Mouse (Mus musculus): Measurements from ENCODE around the gene Ablim1.
A peak's percentile ranks its signal among the peaks of the same experiment; 100 is the strongest.

The Ablim1 gene

DNA sequence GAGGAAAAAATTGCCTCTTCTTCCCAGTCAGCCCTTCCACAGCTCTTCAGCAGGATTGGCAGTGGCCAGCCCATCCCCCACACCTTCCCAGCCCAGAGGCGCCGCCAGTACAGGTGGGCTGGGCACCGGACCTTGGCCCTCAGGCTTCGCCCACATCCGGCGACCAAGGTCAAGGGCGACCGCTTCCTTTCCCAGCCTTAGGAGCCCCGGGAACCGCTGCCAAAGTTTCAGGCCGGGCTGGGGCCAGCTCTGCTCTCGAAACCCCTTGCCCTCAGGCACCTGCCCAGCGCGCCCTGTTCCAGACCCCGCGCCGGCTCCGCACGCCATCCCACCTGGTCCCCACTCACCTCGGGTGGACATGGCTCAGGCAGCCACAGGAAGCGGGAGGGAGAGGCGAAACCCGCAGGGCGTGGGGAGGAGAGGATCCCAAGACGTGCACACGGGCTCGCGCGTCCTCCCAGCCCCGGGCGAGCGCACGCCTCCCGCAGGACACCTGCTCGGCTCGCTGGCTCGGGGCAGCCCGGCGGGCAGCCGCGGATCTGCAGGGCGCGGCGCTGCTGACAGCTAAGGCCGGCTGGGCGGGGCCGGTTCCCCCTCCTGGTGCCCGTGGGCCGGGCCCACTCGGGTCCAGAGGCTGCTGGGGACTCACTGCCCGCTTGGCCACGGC lies at the start of gene Ablim1:
TSS of gene Ablim1 (minus strand) at position 574 of the 667 bp plus-strand sequence.
- DNase-seq (ENCODE audit: low spot score in 2 of 2): peak in 1 of 2 experiments; percentile 37

DNA sequence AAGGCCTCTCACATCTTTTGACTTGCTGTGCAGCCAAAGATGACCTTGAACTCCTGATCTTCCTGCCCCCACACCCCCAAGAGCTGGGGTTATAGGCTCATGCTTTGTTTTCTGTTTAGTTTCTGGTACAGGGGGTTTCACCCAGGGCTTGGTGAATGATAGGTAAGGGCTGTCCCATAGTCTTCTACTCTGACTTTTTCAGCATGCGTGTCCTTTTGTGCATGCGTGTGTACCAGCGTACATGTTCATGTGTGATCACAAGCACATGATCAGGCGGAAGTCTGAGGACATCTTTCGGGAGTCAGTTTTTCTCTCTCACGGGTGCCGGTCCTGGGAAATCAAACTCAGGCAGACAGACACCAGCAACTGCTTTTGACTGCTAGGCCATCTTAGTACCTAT lies 48.8 kb upstream of the Ablim1 start:
- DNase-seq (ENCODE audit: low spot score in 2 of 2): no peak

DNA sequence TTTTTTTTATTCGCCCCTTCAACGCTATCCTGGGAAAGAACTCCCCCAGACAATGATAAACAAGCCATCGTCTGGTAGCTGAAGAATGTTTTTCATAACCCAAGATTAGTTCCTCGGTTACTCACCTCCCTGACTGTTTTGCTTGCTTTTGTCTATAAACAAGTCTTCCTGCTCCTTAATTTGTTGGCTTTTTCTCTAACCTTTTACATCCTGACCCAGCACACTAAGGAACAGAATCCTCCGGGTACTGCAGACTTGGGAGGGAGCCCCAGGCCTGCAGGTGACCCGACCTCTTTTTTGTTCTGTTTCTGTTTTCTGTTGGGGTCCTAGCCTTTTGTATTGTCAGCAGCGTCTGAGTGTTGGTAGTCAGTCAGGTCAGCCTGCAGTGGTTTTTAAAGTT lies 48.4 kb upstream of the Ablim1 start:
- no peak for DNase-seq (ENCODE audit: low spot score in 2 of 2)

DNA sequence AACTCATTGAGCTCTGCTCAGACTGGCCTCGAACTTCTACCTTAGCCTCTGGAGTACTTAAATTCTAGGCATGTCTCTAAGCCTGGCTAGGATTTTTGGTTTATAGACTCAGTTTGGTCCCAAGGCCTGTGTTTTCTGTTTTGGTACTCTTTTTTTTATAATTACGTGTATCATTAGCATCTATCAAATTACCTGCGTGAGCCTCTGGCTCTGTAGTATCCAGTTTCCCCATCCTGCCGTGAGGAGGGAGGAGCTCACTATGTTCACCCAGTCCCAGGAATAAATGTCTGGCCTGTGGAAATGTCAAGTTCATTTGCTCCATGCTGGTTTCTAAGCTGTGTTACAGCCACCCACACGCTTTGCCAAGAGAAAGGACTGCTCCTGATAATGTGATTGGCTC lies 47.9 kb upstream of the Ablim1 start:
- no peak for DNase-seq (ENCODE audit: low spot score in 2 of 2)

DNA sequence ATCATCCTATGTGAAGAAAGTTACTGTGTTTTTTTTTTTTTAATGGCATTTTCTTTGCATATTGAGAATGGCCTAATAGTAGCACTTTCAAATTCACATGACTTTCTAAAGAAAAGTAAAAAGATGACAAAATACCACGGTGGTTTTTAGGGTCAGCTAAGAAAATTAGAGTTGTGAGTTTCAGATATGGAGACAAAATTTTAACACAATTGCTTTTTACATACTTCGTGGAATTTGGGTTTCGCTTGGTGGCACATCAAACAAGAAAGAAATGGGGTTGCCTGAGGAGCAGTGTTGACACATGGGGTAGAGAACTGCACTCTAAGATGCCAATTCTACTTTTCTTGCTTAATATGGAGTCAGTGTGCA lies 47.2 kb upstream of the Ablim1 start:
- DNase-seq (ENCODE audit: low spot score in 2 of 2): no peak

GRCm38 (mm10) chr19:57361131-57361938 lies 46.6 kb upstream of the Ablim1 start:
- peak in 1 of 2 experiments; percentile 40 for DNase-seq (ENCODE audit: low spot score in 2 of 2)

DNA sequence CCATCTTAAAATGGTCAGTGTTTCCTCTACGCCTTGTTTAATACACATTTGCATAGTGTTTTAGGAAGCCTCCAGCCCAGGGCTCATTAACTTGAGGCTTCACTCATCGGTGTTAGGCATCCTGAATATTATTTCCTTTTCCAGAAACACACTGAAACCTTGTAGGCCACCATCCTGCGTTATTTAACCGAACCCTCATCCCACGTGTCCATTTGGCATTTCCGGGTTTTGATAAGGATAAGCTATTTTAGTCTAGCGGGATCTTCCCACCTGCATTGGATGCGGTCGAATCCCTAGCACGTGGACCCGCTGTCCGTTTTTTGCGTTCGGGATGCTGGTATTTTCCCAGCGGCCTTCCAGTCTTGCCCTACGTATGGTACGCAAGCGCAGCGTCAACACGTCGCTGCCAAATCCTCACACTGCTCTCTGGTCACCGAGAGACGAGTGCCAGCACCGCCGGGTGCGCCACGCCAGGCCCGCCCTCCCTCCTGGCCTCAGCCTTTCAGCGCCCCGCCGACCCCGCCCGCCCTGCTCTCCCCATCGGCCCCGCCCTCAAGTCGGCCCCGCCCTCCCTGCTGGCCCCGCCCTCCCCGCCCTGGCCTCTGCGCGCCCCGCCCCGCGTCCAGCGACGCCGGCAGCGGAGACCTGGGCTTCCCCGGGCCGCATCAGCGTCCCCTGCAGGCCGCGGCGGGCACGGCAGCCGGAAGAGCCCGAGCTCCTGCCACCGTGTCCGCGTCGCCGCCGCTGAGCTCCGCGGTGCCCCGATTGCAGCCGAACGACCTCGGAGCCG lies 45.8 kb upstream of the Ablim1 start, which contains the start of gene Fam160b1:
TSS of gene Fam160b1 (plus strand) at position 340 of the 790 bp plus-strand sequence.
- peak; percentile 88 to 92 for DNase-seq (ENCODE audit: low spot score in 2 of 2)

GRCm38 (mm10) chr19:57359701-57360326 lies 45.1 kb upstream of the Ablim1 start:
- no peak for DNase-seq (ENCODE audit: low spot score in 2 of 2)

GRCm38 (mm10) chr19:57358836-57359598 lies 44.3 kb upstream of the Ablim1 start:
- DNase-seq (ENCODE audit: low spot score in 2 of 2): no peak

DNA sequence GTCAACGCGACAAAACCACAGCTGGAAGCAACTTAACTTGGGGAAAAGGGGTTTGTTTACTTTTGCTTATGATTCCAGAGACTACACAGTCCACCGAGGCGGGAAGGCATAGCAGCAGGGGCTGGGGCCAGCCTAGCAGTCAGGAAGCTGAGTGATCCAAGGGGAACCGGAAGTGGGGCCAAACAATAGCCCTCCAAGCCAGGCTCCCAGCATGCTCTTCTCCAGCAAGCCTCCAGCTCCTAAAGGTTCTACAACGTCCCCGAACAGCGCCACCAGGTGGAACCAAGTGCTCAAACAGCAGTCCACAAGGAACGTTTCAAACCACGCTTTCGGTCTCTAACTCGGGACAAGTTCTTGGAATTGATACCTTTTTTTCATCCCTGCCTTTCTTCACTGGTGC lies 43.6 kb upstream of the Ablim1 start:
- DNase-seq (ENCODE audit: low spot score in 2 of 2): peak; percentile 63 to 65

DNA sequence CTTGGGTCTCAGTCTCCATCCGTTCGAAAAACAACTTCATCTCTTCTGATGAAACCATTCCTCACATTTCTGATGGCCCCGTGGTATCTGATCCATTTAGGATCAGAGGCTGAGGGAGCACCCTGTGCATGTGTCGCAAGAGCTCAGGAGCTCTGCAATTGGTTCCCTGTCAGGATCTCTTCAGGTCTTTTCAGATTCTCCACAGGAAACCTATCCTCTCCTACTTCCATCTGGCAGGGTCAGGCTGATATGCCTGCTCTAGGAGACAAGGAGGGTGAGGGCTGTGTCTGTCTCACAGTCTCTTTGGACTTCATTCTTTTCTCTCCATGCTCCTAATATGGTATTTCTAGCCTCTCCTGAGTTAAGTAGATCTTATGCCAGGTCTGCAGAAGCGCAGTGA lies 43.1 kb upstream of the Ablim1 start:
- DNase-seq (ENCODE audit: low spot score in 2 of 2): no peak

DNA sequence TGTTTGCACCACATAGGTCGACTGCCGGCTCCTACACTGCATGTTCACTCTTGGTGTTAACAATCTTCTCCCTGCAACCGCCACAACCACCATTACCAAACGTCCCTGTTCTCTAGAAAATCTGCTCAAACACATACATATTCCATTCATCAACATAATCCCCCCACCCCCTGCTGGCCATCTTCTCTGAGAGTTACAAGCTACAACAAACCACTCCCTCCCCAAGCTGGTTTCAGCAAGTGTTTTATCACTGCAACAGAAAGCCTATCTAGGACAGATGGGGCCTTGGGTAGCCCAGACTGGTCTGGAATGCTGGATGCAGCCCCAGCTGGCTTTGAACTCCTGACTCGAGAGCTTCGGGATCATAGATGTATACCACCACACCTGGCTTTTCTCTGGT lies 42.5 kb upstream of the Ablim1 start:
- DNase-seq (ENCODE audit: low spot score in 2 of 2): no peak

DNA sequence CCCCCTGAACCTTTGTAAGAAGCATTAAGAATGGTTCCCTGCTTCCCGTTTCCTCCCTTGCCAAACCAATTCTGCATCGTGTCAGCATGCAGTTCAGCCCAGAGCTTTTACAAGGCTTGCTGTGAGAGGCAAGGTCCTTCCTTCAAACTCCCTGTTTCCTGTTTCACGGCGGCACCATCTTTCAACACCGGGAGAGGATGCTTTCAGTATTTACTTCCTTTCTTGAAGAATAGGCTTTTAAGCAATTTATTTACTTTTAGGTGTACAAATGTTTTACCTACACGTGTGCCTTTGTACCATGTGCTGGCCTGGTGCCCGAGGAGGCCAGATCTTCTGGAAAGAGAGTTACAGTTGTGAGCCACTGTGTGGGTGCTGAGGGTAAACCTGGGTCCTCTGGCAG lies 41.6 kb upstream of the Ablim1 start:
- no peak for DNase-seq (ENCODE audit: low spot score in 2 of 2)

- DNase-seq (ENCODE audit: low spot score in 2 of 2): no peak
Observed at GRCm38 (mm10) chr19:57355451-57356251, 40.9 kb upstream of the Ablim1 start.

DNA sequence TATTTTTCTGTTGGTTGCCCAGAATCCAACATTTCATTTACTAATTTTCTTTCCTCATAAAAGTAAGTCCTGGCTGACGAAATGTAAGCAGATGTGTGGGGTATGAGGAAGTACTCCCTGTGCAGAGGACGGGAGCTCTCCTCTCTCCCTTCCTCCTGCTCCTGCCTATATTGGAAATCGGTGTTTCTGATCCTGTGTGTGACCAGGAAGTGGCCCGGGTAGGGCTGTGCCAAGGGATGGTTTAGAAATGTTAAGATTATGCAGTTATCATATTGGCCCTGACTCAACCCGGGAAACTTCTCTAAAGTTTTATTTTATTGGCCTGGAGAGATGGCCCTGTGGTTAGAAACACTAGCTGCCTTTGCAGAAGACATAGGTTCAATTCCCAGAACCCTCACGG lies 40.0 kb upstream of the Ablim1 start:
- no peak for DNase-seq (ENCODE audit: low spot score in 2 of 2)

DNA sequence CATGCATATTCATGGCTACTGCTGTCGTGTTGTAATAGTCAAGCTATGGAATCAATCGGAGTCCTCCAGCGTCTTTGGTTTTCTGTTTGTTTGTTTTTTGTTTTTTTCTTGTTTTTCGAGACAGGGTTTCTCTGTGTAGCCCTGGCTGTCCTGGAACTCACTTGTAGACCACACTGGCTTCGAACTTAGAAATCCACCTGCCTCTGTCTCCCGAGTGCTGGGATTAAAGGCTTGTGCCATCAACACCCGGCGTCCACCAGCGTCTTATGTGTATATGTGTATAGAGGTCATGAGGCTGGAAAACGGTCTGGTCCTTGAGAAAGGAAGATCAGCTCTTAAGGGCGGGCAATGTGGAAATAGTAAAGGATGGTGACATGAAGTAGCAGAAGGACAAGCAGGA lies 39.3 kb upstream of the Ablim1 start:
- no peak for DNase-seq (ENCODE audit: low spot score in 2 of 2)

- DNase-seq (ENCODE audit: low spot score in 2 of 2): no peak
Observed at GRCm38 (mm10) chr19:57353228-57353627, 38.5 kb upstream of the Ablim1 start.

DNA sequence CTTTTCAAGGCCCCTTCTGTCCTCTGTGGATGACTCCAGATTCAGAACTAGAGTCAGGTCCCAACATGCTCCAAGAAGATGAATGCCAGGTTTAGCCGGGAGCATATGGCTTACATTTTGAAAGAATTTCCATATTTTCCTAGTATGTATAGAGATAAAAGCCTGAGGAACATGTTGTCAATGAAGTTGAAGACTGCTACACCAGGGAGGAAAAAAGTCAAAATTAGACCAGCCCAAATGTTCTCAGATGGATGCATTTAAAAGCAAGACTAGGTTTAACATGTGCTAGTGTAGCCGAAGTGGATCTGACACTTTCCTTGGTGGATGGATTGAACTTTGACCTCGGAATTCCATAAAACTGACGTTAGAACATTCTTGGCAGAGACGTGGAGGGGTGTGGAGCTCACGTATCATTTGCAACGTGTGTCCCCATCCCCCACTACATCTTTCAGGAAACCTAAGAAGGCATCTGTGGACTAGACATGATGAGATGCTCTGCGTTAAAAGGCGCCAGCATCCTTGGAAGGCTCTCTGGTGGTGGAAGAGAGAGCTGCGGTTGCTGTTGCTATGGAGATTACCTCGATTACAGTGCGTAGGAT lies 37.7 kb upstream of the Ablim1 start:
- DNase-seq (ENCODE audit: low spot score in 2 of 2): peak in 1 of 2 experiments; percentile 60

DNA sequence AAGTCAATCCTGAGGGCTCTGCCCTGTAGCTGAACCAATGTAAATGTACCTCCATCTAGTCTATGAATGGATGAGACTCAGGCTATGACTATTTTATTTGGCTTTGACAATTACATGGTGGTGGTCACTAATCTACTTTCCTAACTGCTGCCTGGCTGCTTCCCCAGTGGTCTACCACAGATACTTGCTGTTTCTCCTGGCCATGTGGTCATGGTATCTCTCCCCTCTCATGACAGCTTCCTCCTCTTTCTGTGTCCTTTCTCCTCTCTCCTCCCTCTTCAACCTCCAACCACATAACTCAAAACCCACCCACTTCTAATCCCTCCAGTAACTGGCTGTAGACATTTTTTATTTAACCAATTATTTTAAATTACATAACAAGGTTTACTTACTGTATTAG lies 34.4 kb upstream of the Ablim1 start:
- DNase-seq (ENCODE audit: low spot score in 2 of 2): no peak

- DNase-seq (ENCODE audit: low spot score in 2 of 2): no peak
Observed at GRCm38 (mm10) chr19:57344678-57345077, 30.0 kb upstream of the Ablim1 start.

All from frontal cortex, postnatal 10 days (tissue).